Mouse (Mus musculus) heart, postnatal 10 days (tissue): Measurements from ENCODE around the gene Ccdc80. TPM values are rescaled to one million over a fixed set of nuclear protein-coding genes. Genes with fewer than 3 reads are reported as not detected.
A peak's percentile ranks its signal among the peaks of the same experiment; 100 is the strongest.

Source experiments
- DNase-seq, 2 experiments: peaks; one replicate each; pipeline ENCODE4 v3.0.0; 2021
- intact Hi-C: fragments of 180-260 bp; cut with DNase I; formaldehyde crosslinking; loops from one replicate; pipeline ENCODE4 v1.15.1; 2025
- total RNA-seq, 2 experiments: library from RNA; stranded (reverse); gene quantifications; 2 replicates each; pipeline ENCODE4 v1.2.3; 2021

The Ccdc80 gene
- total RNA-seq, 2 experiments from 2014 or later, result 123 to 128 TPM

DNA sequence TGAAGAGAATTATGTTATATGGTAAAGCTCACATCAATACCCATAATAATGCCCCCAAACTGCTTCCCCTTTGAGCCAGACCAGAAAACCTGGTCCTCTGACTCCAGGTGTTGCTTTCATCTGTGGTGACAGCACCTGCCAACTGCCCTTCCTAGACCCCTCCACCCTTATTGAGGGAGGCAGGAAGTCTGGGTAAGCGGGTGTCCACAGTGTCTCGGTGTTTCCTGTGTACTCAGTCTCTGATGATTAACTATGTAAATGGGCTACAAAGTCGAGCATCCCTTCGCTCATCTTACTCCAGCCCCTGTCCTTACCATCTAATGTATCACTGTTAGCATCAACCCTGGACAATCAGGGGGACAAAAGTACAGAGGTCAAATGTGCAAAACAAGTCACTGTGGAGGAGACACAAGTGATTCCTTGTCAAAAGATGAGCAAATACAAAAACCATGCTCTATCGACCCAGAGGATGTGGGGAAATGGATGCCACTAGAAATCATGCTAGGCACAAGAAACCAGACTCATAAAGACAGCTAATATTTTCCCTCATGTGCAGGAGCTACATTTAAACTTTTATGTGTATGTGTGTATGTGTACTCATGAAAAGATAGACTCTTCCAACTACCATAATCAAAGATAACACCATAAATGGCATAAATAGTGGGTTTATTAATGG, 15.1 kb downstream of the Ccdc80 start:
- intact Hi-C loops, result no loop called here
- DNase-seq, result no peak

DNA sequence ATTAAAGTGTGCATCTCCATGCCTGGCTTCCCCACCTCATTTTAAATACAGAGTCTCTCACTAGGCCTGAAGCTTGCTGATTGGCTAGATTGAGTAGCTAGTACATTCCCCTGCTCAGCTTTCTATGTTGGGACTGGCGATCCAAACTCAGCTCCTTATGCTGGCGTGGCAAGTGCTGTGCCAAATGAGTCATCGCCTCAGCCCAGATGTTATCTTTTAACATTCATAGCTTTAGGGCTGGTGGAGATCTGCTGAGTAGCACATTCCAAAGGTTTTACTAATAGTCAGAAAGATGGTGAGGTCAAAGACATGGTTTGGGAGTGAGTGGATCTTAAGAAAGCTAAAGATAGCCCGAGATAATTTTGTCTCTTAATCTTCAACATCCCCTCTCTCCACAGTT, 17.3 kb downstream of the Ccdc80 start:
- intact Hi-C loops, result no loop called here

DNA sequence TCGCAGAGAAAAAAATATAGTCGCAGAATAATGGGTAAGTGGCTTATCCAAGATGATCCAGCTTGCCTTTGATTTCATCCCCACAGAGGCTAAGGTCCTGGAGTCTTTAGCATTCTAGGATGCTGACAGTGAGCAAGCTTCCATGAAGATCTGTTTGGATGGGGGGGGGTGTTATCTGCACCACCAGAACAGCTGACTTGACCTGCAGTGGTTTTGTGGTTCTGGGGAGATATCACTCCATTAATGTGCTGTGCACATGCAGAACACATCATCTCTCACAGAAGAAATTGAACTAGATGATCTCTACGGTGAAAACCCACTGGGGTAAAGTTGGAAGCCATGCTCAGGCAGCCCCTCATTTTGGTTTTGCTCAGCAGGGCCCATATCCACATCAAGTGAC, 24.0 kb downstream of the Ccdc80 start:
- intact Hi-C loops, result no loop called here

More for the DNA sequence above, 17.3 kb downstream of the Ccdc80 start:
- peak; percentile 71 to 77 for DNase-seq

DNA sequence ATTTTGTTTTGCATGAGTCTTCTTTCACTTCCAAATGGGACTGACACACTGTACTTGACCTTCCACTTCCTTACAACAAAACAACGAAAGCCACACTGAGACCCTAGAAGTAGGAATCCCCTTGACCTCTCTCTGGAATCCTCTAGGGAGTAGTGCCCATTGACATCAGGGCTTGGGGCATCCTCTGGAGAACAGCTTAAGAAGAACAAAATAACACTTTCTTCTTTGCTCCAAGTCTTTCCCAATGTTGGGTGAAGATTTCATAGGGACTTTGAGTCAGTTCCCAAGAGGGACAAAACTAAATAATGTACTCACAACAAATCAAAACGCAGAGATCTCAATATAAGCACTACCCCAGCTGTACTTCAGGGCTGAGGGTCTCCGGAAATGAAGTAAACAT, 25.6 kb downstream of the Ccdc80 start:
- intact Hi-C loops, result no loop called here
- no peak for DNase-seq

More for the DNA sequence above, 24.0 kb downstream of the Ccdc80 start:
- DNase-seq, result no peak

DNA sequence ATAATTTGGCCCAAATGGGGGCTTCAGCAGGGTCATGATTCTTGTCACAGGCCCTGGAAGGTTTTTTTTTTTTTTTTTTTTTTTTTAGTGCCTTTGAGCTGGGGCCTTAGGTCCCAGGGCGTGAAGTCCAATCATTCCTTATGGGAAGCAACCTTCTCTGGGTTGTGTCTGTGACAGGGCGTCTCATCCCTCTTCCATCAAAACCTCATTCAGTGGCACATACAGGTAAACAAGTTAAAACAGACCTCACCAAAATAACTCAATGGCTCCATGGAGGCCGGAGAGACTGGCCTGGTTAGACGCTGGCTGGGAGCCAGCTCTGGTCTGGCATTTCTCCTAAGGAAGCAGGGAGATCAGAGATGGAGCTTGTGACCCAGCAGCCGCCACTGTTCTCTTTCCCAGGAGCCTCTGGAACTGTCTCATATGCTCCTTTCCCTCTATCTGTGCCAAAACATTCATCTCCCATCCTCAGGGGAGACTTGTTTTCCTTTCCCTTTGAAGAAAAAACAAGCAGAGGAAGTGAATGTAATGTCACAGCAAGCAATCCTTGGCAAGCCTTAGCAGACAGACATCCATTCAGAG, 27.7 kb downstream of the Ccdc80 start:
- intact Hi-C loops, result loop anchor here (2.0 kb wide), 1 partner anchor 26 kb away; no protein-coding TSS in a partner anchor
- DNase-seq, result peak; percentile 77 to 78

DNA sequence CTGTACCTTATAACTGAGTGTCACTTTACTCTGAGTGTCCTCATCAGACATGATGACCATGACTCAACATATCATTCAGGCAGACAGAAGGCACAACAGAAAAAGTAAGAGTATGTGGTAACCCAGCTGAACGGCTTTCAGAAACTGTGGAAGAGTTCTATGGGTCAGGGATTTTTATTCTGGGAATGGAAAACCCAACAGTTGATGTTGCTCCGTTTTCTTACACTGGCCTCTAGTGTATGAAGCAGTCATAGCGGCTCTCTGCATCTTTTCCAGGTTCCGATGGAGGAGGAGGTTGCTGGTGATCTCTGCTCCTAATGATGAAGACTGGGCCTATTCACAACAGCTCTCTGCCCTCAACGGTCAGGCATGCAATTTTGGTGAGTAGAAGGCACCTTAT, 29.4 kb downstream of the Ccdc80 start:
- DNase-seq, result peak; percentile 48 to 60
- intact Hi-C loops, result loop anchor here (1.0 kb wide), 1 partner anchor 354 kb away; no protein-coding TSS in a partner anchor

DNA sequence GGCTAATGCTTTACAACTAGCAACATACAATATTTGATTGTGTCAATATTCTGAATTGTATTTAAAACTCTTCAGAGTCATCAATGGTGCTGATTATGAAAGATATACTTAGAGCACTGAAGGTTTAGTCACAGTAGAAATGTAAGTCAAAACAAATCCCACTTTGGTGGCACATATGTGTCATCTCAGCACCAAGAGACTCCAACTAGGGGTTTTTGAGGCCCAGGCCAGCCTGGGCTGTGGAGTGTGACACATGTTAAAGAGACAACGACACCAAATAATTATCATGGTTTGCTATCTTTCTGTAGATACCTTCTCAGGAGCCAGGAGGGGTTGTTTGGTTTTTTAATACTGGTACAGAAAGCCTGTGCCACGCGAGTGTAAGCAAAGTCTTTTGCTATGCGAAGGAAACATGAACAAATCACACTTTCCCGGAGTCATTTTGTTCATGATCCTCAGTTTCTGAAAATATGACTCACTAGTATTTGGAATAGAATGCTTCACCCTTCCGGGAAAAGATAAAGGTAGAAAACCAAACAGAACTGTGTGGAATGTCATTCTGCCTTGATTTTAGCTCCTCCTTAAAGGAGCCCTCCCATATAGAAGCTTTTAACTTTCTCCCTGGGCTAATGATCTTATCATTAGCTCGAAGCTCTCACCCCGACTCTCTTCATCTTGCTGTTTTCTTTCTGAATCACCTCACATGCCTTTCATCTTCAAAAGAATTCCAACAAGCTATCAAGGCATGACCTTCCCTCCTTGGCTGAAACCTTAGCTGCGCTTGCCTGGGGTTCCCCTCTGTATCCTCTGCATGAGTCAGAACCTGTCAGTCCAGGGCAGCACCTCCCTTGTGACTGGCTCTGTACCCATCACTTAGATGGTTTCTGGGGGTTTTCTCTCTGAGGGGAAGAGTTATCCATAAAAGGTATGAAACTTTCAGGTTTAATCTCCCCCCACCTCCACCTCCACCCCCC, 31.3 kb downstream of the Ccdc80 start:
- DNase-seq, result no peak
- intact Hi-C loops, result no loop called here

DNA sequence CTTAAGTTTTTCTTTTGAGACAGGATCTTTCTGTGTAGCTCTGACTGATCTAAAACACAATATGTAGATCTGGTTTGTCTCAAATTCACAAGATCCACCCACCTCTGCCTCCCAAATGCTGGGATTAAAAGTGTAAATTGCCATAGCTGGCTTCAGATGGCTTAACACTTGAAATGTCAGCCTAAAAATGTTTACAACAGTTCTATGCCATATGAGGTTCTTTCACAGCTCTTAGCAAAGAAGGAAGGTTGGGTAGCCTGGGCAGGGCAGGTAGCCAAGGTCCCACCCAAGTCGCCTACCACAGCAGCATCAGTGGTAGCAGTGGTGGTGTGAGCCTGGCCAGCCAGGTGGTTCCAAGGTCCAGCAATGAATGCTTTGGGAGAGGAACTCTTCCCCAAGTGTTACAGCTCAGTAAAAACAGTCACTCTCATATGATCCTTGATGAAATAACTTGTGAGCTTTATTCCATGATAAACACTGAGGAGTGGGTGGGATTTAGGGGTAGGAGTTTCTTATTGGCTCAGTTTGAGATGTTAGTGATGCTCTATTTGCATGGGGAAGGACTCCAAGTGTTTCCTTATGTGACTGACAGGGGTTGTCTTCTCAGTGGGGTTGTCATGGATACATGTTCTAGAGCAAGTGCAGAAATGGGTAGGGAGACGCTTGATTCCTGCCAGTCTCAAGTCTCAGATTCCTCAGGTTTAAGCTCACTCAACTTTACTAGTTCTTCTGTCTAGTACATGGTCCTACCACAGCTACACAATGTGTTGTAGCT, 34.9 kb downstream of the Ccdc80 start:
- no peak for DNase-seq
- intact Hi-C loops, result no loop called here

DNA sequence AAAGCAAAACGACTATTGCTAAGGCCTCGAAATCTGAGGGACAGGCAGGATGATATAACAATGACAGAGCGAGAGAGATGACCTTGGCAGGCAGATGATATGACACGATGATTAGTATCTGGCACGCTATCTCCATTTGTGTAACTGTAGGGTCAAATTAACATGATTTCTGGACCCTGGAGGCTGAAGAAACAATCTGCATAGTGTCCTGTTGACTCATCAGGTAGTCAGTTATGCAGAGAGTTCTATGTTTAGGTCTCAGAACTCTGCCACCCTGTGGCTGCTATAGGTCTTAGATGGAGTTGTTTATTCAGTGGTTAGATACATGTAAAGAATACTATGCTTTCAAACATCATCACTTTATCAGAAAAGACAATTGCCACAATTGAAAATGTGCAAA, 48.5 kb downstream of the Ccdc80 start:
- DNase-seq, result no peak
- intact Hi-C loops, result no loop called here

DNA sequence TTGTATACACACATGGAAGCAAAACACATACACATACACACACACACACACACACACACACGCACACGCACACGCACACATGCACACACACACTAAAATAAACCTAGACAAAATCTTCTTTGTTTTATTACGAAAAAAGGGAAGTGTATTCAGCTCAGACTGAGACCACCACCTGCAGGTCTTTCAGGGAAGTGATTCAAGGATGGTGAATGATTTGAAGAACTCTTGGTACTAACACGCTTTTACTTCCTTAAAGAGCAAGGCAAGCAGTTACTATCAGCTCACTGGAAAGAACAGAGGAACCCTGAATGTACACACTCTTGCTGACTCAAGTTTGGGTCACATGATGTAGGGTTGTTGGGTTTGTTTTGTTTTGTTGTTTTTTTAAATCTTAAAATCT, 49.4 kb downstream of the Ccdc80 start:
- intact Hi-C loops, result no loop called here
- peak in 1 of 2 experiments; percentile 19 for DNase-seq

DNA sequence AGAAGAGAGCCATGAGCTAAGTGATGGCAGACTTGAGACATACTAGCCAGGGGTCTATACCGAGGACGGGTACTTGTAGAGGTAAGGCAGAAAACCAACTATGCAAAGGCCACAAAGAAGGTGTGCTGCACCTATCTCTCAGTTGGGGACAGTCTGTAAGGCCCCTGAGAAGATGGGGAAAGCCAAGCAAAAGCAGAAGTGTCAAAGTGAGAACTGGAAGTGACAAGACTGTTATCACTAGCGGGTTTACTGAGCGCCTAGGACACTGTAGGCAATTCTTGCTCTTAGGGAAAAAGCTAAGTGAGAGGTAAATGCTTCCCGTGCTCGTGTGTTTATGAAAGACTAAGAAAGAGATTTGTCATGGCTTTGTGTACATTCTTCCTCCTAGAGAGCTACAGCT, 51.9 kb downstream of the Ccdc80 start:
- intact Hi-C loops, result no loop called here
- DNase-seq, result no peak

DNA sequence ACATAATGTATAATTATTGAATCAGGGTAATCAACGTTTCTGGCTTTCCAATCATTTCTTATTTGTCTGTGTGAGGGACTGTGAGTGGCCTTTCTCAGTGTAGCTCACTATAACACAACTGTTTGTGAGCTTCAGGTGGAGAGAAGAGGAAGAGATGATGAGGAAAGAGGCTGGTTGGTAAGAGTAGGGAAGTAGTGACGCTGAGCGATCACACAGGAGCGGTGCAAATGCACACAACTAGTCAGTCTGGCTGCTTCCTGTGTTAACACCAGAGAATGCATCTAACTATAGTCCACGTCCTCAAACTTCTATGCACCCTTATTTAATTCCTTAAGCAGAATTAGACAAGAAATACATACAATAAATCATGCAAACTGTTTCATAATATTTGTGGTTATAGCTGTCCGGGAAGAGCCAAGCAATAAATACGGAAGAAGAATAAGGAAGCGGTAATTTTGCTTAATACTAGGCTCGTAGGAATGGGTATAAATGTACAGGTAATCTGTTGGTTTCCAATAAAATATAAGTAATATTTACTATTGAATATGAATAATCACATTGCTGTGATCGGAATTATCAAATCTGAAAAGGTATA, 55.4 kb downstream of the Ccdc80 start:
- intact Hi-C loops, result no loop called here
- DNase-seq, result no peak

DNA sequence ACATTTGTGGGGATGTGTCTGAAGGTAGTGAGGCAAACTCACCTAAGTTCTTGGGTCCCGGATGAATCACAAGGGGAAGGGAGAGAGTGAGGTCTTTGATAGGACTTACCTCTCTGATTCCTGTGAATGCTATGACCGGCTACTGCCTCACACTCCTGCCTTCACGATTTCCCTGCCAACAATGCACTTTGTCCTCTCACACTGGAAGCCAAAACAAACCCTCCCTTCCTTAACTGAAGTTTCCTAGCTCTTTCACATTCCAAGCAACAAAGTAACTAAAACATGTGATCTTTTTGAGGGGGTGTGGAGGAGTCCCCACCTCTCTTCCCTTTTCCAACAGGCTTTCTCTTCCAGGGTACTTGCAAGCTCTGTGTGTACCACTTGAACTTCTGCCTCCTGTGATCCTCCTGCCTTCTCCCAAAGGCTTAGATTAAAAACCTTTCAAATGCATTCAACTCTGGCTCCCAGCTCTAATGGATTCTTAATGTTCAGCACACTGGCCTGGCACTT, 61.6 kb downstream of the Ccdc80 start:
- intact Hi-C loops, result no loop called here
- DNase-seq, result no peak

DNA sequence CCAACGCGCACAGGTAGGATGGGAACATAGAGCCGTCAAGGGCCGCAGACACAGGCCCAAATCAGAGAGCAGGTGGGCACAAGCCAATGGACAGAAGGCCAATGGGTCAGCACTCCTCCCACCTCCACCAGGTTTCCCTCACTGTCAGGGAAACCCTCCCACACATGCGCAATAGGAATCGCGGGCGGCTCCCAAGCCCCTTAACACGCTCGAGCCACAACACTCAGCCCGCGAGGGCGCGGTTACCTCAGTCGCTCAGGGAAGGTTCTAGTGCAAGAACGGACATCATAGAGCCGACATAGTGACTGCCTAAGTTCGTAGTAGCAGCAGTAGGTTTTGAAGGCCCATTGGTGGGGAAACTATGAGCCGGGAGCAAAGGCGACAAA, 64.9 kb downstream of the Ccdc80 start:
- DNase-seq, result peak; percentile 78 to 85
- intact Hi-C loops, result no loop called here

DNA sequence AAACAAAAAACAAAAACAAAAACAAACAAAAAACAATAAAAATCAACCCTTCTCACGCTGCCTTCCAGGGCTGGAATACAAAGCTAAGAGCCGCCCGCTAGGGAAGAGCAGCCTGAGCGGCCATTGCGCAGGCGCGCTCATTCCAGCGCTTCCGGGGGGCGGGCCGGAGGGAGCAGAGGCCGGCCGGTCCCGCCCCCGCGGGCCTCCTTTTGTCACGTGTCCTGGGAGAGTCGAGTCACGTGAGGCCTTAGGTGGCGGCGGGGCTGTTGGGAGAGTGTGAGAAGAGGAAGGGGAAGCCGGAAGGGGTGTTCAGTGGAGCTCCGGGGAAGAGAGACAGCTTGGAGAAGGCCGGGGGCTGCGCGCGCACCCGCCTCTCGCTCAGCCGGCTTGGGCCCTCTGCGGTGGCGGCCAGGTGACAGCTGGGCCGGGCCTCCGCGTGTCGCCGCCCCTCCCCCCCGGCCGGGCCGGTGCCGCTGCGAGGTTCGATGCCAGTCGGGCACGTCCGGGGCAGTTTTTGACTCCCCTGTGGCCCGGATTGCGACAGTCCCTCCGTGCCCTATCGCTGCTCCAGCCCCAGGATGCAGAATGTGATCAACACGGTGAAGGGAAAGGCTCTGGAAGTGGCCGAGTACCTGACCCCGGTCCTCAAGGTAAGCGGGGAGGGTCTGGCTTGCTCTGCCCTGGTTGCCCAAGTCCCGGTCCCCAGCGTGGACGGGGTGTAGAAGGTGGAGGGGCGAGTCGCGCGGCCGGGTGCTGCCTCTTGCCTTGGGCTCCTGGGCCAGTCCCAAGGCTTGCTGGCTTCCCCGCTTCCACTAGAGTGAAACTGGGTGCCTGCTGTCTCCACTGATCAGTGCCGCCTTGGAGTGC, 65.6 kb downstream of the Ccdc80 start, which contains the start of the genes Slc35a5 and Atg3:
TSS of gene Slc35a5 (minus strand) at position 185 of the 867 bp plus-strand sequence.
TSS of gene Atg3 (plus strand) at position 264 of the 867 bp plus-strand sequence.
- intact Hi-C loops, result no loop called here
- DNase-seq, result peak; percentile 96 to 97

DNA sequence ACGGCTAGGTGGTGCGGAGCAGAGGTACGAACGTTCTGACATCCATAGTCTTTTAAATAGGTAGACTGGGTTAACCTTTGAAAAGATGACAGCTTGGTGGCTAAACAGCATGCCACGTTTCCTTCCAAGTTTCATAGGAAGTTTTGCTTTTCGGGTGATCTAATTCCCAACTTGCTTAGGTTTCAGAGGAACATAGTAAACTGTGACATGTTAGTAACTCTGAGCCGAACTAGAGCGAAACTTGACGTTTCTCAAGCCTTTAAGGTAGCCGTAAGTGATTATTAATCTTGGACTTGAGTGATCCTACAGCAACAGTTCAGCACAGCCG, 66.2 kb downstream of the Ccdc80 start:
- intact Hi-C loops, result no loop called here
- DNase-seq, result no peak
